Mouse (Mus musculus) erythroblast, embryonic 14.5 days (primary cell): Measurements from ENCODE around the gene Zbtb18.

ENCODE experiments used
- GATA1 ChIP-seq: IDR thresholded peaks from 2 replicates; pipeline ENCODE4 v1.6.1; 2012; ENCODE audit warnings: low read length, inconsistent platforms, mixed read lengths
- TAL1 ChIP-seq: IDR thresholded peaks from 3 replicates; pipeline ENCODE4 v1.6.1; 2012; ENCODE audit warnings: low read length, inconsistent platforms, mixed read lengths

GRCm38 (mm10) chr1:177440411-177440810, 1.7 kb upstream of the Zbtb18 start:
- TF ChIP-seq TAL1 (no peak), GATA1 (no peak)
